Mouse (Mus musculus) kidney, postnatal 25 days (tissue): Measurements from ENCODE around the gene Hbq1b.

ENCODE experiments used
- DNase-seq, 2 experiments: peaks; one replicate each; pipeline ENCODE4 v3.0.0; 2021; ENCODE audit warnings: mixed read lengths in 2 of 2

Gene Hbq1b

GRCm38 (mm10) chr11:32286695-32287492 lies at the start of gene Hbq1b:
Hbq1b (plus strand) TSS chr11:32286965.
- peak; percentile 80 to 89 for DNase-seq

DNA sequence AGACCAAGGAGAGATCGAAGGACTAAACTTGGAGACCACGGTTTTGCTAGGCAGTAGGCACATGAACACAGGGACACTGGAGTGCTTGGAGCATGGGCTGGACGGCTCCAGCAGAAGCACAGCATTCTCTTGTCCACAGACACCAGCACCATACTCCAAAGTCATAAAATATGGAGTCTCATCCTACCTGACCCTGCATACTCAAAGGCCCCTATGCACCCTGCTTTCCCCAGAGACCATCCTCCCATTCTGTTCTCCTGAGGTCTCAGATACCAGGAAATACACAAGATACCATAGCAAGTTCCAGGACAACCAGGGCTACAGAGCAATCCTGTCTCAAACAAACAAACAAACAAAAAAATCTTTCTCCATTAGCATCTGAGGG lies 49.4 kb upstream of the Hbq1b start:
- no peak for DNase-seq

- peak; percentile 80 to 82 for DNase-seq
Observed at GRCm38 (mm10) chr11:32238093-32238860, 48.5 kb upstream of the Hbq1b start.

DNA sequence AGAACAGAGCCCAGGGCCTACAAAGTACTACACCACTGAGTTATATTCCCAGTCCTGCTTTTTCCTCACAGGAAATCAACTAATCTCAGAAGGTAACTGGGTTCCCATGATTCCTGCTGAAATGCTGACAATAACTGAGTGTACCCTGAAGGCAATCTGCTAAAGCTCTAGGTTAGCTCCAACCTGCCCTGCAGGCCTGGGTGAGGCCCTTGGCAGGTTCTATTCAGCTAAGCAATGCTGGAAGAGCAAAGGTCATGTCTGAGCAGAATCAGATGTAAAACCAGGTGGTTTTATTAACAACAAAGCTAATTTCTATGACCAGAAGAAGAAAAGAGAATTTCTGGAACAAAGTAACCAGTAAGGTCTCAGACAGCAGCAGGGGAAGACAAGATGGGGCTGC lies 45.4 kb upstream of the Hbq1b start:
- DNase-seq: no peak

DNA sequence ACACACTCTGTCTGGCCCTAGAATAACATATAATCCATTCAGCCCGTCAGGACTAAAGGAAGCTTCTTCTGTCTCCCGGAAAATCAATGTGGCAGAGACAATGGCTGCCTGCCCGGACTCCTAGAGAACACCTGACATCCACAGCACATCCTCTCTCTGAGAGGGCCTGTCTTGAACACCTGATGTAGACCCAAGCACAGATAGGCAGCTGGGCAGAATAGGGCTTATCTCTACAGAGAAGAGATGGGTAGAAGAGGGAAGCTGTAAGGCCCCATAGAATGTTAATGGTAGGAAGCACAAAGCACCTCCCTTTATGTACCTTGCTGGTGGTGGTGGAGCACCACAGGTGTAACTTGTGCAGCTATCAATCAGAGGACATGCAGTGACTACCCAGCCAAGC lies 44.6 kb upstream of the Hbq1b start:
- DNase-seq: no peak

GRCm38 (mm10) chr11:32243205-32243955 lies 43.4 kb upstream of the Hbq1b start:
- DNase-seq: peak in 1 of 2 experiments; percentile 58

- no peak for DNase-seq
Observed at GRCm38 (mm10) chr11:32244064-32244463, 42.7 kb upstream of the Hbq1b start.

DNA sequence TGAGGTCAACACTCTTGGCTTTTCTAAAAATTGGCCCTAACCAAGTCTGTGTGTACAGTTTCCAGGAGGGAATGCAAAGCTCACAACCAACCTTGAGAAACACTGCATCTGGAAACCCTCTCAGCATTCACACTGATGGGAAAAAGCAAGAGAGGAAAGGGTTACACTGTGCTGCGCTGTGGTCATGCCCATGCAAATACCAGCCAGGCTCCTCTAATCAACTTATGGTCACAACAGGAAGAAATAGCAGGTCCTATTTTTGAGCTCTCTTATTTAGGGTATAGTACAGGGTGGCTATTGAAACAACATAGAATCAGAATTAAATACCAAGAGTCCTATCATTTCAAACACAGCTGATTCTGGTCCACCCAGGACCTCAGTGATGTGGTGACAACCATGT lies 42.1 kb upstream of the Hbq1b start:
- no peak for DNase-seq

GRCm38 (mm10) chr11:32245614-32246013 lies 41.2 kb upstream of the Hbq1b start:
- no peak for DNase-seq

- DNase-seq: no peak
Observed at GRCm38 (mm10) chr11:32247068-32247467, 39.7 kb upstream of the Hbq1b start.

- DNase-seq: no peak
Observed at GRCm38 (mm10) chr11:32248350-32248749, 38.4 kb upstream of the Hbq1b start.

DNA sequence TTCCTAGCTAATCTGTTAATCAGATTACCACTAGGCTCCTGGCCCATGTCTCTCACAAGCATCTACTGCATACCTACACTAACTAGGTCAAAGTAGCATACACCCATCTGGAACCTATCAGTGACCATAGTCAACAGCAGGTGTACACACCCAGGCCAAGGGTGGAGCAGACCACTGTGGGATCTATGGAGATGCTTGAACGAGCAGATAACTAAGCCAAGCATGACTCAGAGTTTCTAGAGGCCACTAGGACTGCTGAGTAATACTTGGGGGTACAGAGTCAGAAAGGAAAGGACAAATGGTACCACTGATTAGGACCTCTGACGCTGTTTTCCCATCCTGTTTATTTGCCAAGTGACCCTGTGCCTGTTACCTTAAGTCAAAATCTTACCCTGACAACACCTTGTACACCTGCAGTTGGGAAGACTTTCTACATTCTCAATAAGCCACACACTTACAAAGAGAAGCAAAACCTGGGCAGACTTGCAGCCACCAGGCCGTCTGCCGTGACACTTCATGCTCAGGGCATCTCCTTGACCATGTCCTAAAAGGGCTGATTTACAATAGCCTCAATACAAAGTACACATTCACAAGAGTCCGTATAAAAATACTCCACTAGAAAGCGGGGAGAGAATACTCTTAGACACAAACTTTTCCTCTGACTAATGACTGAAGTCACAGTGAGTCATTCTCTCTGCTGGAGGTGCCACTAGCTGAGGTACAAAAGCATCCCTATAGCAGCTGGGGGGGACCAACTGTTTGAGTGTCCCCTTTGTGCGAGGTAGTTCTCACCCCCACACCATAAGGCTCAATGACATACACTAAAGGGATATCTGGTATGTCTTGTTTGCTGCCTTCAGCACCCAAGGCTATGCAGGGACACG lies 35.6 kb upstream of the Hbq1b start:
- no peak for DNase-seq

DNA sequence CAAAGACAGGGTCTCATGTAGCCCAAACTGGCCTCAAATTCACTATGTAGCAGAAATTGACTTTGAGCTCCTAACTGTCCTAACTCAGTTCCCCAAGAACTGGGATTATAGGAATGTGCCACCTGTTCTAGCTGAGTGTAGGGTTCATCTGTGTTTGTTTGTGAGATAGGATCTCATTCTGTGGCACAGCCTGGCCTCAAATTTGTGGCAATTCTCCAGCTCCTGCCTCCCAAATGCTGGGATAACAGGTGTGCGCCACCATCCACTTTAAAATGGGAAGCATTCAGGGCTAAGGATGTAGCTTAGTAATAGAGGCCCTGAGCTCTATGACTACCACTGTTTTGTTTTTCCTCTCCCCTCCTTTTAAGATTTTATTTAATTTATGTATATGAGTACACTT lies 33.6 kb upstream of the Hbq1b start:
- no peak for DNase-seq

DNA sequence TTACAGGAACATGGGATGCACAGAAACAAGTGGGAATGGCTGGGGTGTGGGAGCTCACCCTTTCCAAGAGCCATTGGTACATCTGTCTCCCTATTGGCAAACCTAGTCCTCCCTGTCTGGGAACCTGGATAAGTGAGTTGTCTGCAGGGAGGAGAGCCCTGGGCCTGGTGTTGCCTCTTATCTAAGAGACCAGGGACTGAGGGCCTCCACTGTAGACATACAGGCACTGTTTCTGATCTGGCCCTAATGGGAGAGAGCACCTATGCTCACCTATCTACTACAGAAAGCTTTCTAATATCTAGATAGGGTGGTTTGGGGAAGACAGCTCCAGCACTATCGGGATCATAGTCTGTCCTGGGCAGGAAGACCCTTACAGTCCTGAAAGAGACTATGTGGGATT lies 30.6 kb upstream of the Hbq1b start:
- DNase-seq: no peak

- DNase-seq: no peak
Observed at GRCm38 (mm10) chr11:32256566-32256965, 30.2 kb upstream of the Hbq1b start.

GRCm38 (mm10) chr11:32262674-32263415 lies 23.9 kb upstream of the Hbq1b start:
- DNase-seq: no peak

GRCm38 (mm10) chr11:32265117-32265738 lies 21.5 kb upstream of the Hbq1b start:
- no peak for DNase-seq

DNA sequence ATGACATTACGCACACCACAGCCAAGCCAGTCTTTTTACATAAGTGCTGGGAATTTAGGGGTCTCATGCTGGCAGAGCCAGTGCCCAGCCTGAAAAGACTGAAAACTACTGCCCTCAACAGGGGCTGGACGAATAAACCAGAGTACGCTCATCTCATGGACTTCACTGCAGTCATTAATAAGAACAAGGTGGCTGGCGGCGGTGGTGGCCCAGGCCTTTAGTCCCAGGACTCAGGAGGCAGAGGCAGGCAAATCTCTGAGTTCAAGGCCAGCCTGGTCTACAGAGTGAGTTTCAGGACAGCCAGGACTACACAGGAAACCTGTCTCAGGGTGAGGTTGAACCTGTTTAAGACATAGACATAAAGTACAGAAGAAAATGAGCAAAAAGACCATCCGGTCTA lies 20.6 kb upstream of the Hbq1b start:
- no peak for DNase-seq

GRCm38 (mm10) chr11:32266776-32267175 lies 20.0 kb upstream of the Hbq1b start:
- DNase-seq: no peak

DNA sequence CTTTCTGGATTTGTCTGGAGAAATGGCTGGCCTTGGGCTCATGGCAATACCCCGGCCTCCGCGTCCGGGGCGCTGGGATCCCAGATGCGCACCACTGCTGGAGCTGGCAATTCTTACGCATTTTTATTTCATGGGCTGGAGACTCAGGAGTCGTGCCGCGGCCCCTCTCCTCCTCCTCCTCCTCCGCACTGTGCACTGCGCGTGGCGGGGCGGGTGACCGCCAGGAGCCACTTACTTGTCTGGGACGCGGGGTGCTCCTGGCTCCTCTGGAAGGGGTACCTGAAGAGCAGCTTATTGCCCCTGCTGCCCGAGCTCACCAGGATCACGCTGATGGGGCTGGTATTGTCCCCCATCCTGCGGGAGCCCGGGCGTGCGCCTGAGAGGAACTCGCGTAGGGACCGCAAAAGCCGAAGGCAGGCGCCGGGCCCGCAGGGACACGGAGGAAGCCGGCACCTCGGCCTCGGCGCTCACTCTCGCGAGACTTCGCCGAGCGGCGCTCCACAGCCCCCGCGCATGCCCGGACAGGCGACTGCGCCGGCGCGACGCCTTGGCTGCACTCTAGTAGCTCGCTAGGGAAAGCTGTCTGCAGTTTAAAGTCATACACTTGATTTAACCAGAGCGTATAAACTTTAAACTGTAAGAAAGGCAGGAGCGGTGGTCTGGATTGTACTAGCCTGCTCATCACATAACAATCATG lies 19.4 kb upstream of the Hbq1b start, which contains the start of gene Nprl3:
Gene Nprl3, minus strand, starts transcription at position 520 of the 697 bp plus-strand sequence.
- DNase-seq: peak; percentile 95 to 98
